Mouse (Mus musculus) forebrain, postnatal 0 days (tissue): ENCODE measurements around the gene Nprl3. TPM values are rescaled to one million over a fixed set of nuclear protein-coding genes. Genes with fewer than 3 reads are reported as not detected.

Source experiments
- ATAC-seq: fragments of 200-750 bp; cut with Nextera tagmentation; 2 replicates; pipeline ENCODE4 v1.8.0; 2017; ENCODE audit warnings: mild to moderate bottlenecking, moderate library complexity
- DNase-seq: peaks from one replicate; pipeline ENCODE4 v3.0.0-alpha.2; 2015
- H3K27ac ChIP-seq: fragments of 300-500 bp; sonication (generic); 2 replicates; pipeline ENCODE4 v1.5.1; 2014; ENCODE audit warnings: low read depth, mild to moderate bottlenecking, antibody characterized with exemption, low read length, moderate library complexity, mixed read lengths
- H3K27me3 ChIP-seq: fragments of 300-500 bp; sonication (generic); 2 replicates; pipeline ENCODE4 v1.6.1; 2014; ENCODE audit warnings: mild to moderate bottlenecking, low read length, mixed read lengths; ENCODE audit not compliant: insufficient read depth
- H3K36me3 ChIP-seq: fragments of 300-500 bp; sonication (generic); 2 replicates; pipeline ENCODE4 v1.6.1; 2014; ENCODE audit warnings: mild to moderate bottlenecking, moderate library complexity; ENCODE audit not compliant: insufficient read depth
- H3K4me1 ChIP-seq: fragments of 300-500 bp; sonication (generic); 2 replicates; pipeline ENCODE4 v1.6.1; 2014; ENCODE audit warnings: antibody characterized with exemption; ENCODE audit not compliant: insufficient read depth
- H3K4me2 ChIP-seq: fragments of 300-500 bp; sonication (generic); 2 replicates; pipeline ENCODE4 v1.6.1; 2014; ENCODE audit warnings: low read depth, mild to moderate bottlenecking, moderate library complexity
- H3K4me3 ChIP-seq: fragments of 300-500 bp; sonication (generic); 2 replicates; pipeline ENCODE4 v1.5.1; 2014; ENCODE audit warnings: low read depth, low read length, mixed read lengths
- H3K9ac ChIP-seq: fragments of 300-500 bp; sonication (generic); 2 replicates; pipeline ENCODE4 v1.6.1; 2014; ENCODE audit warnings: mild to moderate bottlenecking
- H3K9me3 ChIP-seq: fragments of 300-500 bp; sonication (generic); 2 replicates; pipeline ENCODE4 v1.6.1; 2016; ENCODE audit warnings: low read length
- CTCF ChIP-seq: sonication (generic); IDR thresholded peaks from 2 replicates; pipeline ENCODE4 v1.5.1; 2016; ENCODE audit warnings: antibody characterized with exemption, control low read depth, low read depth
- WGBS: fragments of 180-500 bp; shearing (Covaris S2); extraction: QIAGEN DNeasy Blood & Tissue Kit; methylation state at CpG from one replicate; pipeline ENCODE4 v1.1.7; 2014; 5-methylcytosine and 5-hydroxymethylcytosine counted together
- polyA plus RNA-seq: library from polyadenylated mRNA; unstranded; fragments of >200 nt; fragmentation: Nextera tagmentation; extraction: Ambion mirVana; gene quantifications from 2 replicates; pipeline ENCODE4 v1.2.1, GENCODE M21; 2015
- total RNA-seq: library from RNA; depleted of rRNA; stranded (reverse); fragments of >200 nt; gene quantifications from 2 replicates; pipeline ENCODE4 v1.2.3, GENCODE M21; 2014

Gene Nprl3
- total and polyA plus RNA-seq, 2 experiments from 2014 or later, result 38.1 to 51.9 TPM

- 74% methylated on average over 4 of the region's 4 CpGs for WGBS
- no peak overlapping the region for H3K27ac ChIP-seq
- no peak for DNase-seq
- ATAC-seq, result no peak
- H3K9ac ChIP-seq, result no peak overlapping the region
- TF ChIP-seq CTCF, result 0 out of 2 replicates have a peak, but pooled peaks have one; percentile 14
- no peaks in the 10 kb centered on the region for H3K9me3 ChIP-seq
- no peak overlapping the region for H3K4me3 ChIP-seq
- peaks cover 10% of the 10 kb centered on the region for H3K4me1 ChIP-seq
- no peaks in the 10 kb centered on the region for H3K36me3 ChIP-seq
- H3K4me2 ChIP-seq, result no peak overlapping the region
- H3K27me3 ChIP-seq, result peaks cover 12% of the 10 kb centered on the region
Measured at GRCm38 (mm10) chr11:32223297-32223967, 44.1 kb downstream of the Nprl3 start.

- H3K9me3 ChIP-seq, result no peaks in the 10 kb centered on the region
- no peak for TF ChIP-seq CTCF
- ATAC-seq (no peak), DNase-seq (no peak)
- H3K4me2 ChIP-seq, result peak overlapping the region; percentile 99
- peaks cover 12% of the 10 kb centered on the region for H3K27me3 ChIP-seq
- H3K9ac ChIP-seq, result peak overlapping the region; percentile 66; the same call in 1 of the 2 replicates
- peaks cover 10% of the 10 kb centered on the region for H3K4me1 ChIP-seq
- no peak overlapping the region for H3K27ac ChIP-seq
- peak overlapping the region; percentile 61 for H3K4me3 ChIP-seq
- WGBS, result 8% methylated on average over 21 of the region's 21 CpGs
- H3K36me3 ChIP-seq, result no peaks in the 10 kb centered on the region
Measured at GRCm38 (mm10) chr11:32222570-32223194, 44.8 kb downstream of the Nprl3 start.

GRCm38 (mm10) chr11:32221951-32222409, 45.5 kb downstream of the Nprl3 start, which contains the start of gene Rhbdf1:
Rhbdf1 (minus strand) TSS chr11:32222300.
- Histone ChIP-seq H3K4me3 (peak within 1 kb of the TSS; percentile 61), H3K27me3 (peaks cover 12% of the 10 kb centered on the region), H3K9me3 (no peaks in the 10 kb centered on the region), H3K9ac (peak within 1 kb of the TSS; percentile 66), H3K27ac (peak within 1 kb of the TSS; percentile 9; the same call in 1 of the 2 replicates), H3K4me1 (peaks cover 7% of the 10 kb centered on the region), H3K36me3 (no peaks in the 10 kb centered on the region), H3K4me2 (peak within 1 kb of the TSS; percentile 99)
- ATAC-seq (peak; percentile 28), DNase-seq (peak; percentile 50)
- TF ChIP-seq CTCF, result no peak
- under 1% methylated on average over 64 of the region's 72 CpGs for WGBS

GRCm38 (mm10) chr11:32221225-32221950, 46.1 kb downstream of the Nprl3 start:
- WGBS, result 4% methylated on average over 41 of the region's 46 CpGs
- H3K4me3 ChIP-seq, result peak overlapping the region; percentile 61
- no peaks in the 10 kb centered on the region for H3K9me3 ChIP-seq
- no peak; the same call in 1 of the 2 replicates for ATAC-seq
- H3K4me1 ChIP-seq, result peaks cover 4% of the 10 kb centered on the region; the same call in 1 of the 2 replicates
- no peak for DNase-seq
- peak overlapping the region; percentile 66 for H3K9ac ChIP-seq
- TF ChIP-seq CTCF, result no peak
- no peaks in the 10 kb centered on the region for H3K36me3 ChIP-seq
- peaks cover 12% of the 10 kb centered on the region for H3K27me3 ChIP-seq
- H3K27ac ChIP-seq, result peak overlapping the region; percentile 9; the same call in 1 of the 2 replicates
- peak overlapping the region; percentile 99 for H3K4me2 ChIP-seq

- no peak overlapping the region for H3K27ac ChIP-seq
Measured at GRCm38 (mm10) chr11:32220607-32221224, 46.8 kb downstream of the Nprl3 start.

GRCm38 (mm10) chr11:32219287-32219686, 48.2 kb downstream of the Nprl3 start:
- ATAC-seq, result no peak
- WGBS, result 87% methylated on average over 10 of the region's 10 CpGs
- H3K27me3 ChIP-seq, result peaks cover 12% of the 10 kb centered on the region

More at GRCm38 (mm10) chr11:32220607-32221224, 46.8 kb downstream of the Nprl3 start:
- H3K4me3 ChIP-seq, result peak overlapping the region; percentile 61
- H3K4me1 ChIP-seq, result no peaks in the 10 kb centered on the region
- 47% methylated on average over 10 of the region's 10 CpGs for WGBS
- DNase-seq (no peak), ATAC-seq (no peak; the same call in 1 of the 2 replicates)
- no peak for TF ChIP-seq CTCF
- H3K9me3 ChIP-seq, result no peaks in the 10 kb centered on the region
- peaks cover 12% of the 10 kb centered on the region for H3K27me3 ChIP-seq
- peak overlapping the region; percentile 99 for H3K4me2 ChIP-seq
- H3K36me3 ChIP-seq, result no peaks in the 10 kb centered on the region
- H3K9ac ChIP-seq, result no peak overlapping the region

More at GRCm38 (mm10) chr11:32219287-32219686, 48.2 kb downstream of the Nprl3 start:
- Histone ChIP-seq H3K4me1 (no peaks in the 10 kb centered on the region), H3K27ac (no peak overlapping the region), H3K4me3 (no peak overlapping the region), H3K9ac (no peak overlapping the region), H3K36me3 (no peaks in the 10 kb centered on the region), H3K9me3 (no peaks in the 10 kb centered on the region), H3K4me2 (no peak overlapping the region)
- no peak for TF ChIP-seq CTCF
- no peak for DNase-seq
